In genomic region chr8:80895397-80895796, GRCm38 (mm10) we compare ENCODE assay signal across 7 mouse cellular contexts. TPM values are rescaled to one million over a fixed set of nuclear protein-coding genes. Genes with fewer than 3 reads are reported as not detected.
A peak's percentile ranks its signal among the peaks of the same experiment; 100 is the strongest.
DNase-seq lines count a peak whose midpoint lies in the region; ATAC-seq lines count a peak whose summit lies in the region.

No protein-coding gene starts in this region.

- H3K4me2 ChIP-seq in heart, embryonic 13.5 days = peak overlapping the region; percentile 64
- peak overlapping the region; percentile 47 for H3K4me2 ChIP-seq in limb, embryonic 12.5 days

- H3K4me1 ChIP-seq in heart, embryonic 13.5 days = peaks cover 14% of the 10 kb centered on the region
- peaks cover 23% of the 10 kb centered on the region for H3K4me1 ChIP-seq in limb, embryonic 12.5 days (replicated peaks)

- peak overlapping the region; percentile 30 for H3K4me3 ChIP-seq in heart, embryonic 13.5 days
- no peak overlapping the region for H3K4me3 ChIP-seq in limb, embryonic 12.5 days (replicated peaks)

- H3K9me3 ChIP-seq in heart, embryonic 13.5 days = no peaks in the 10 kb centered on the region
- no peaks in the 10 kb centered on the region for H3K9me3 ChIP-seq in limb, embryonic 12.5 days

- ATAC-seq in heart, embryonic 13.5 days (ENCODE audit: extremely low read depth, insufficient number of reproducible peaks, low FRiP score, low TSS enrichment) = no peak
- no peak; the same call in 1 of the 2 replicates for ATAC-seq in limb, embryonic 12.5 days (ENCODE audit: insufficient number of reproducible peaks, insufficient read depth, low FRiP score, low TSS enrichment, low read depth)
- ATAC-seq in granulocyte monocyte progenitor cell, adult 5-6 weeks (replicated peaks; ENCODE audit: poor library complexity, severe bottlenecking) = no peak

- H3K9ac ChIP-seq in heart, embryonic 13.5 days = peak overlapping the region; percentile 54; the same call in 1 of the 2 replicates
- H3K9ac ChIP-seq in limb, embryonic 12.5 days (replicated peaks) = no peak overlapping the region

- whole genome bisulfite sequencing in heart, embryonic 13.5 days = 19% methylated on average over 6 of the region's 6 CpGs
- 6% methylated on average over 6 of the region's 6 CpGs for WGBS in limb, embryonic 12.5 days

- DNase-seq in retina, postnatal 1 day = peak; percentile 8
- DNase-seq in retina, embryonic 14.5 days (ENCODE audit: low spot score) = no peak
- no peak for DNase-seq in T-cell, adult 2 months (ENCODE audit: low spot score)
- no peak for DNase-seq in adrenal gland, adult 2 months

- H3K27me3 ChIP-seq in heart, embryonic 13.5 days (replicated peaks) = no peaks in the 10 kb centered on the region
- H3K27me3 ChIP-seq in limb, embryonic 12.5 days = no peaks in the 10 kb centered on the region

- no peaks in the 10 kb centered on the region for H3K36me3 ChIP-seq in heart, embryonic 13.5 days
- H3K36me3 ChIP-seq in limb, embryonic 12.5 days = no peaks in the 10 kb centered on the region

- H3K27ac ChIP-seq in heart, embryonic 13.5 days (replicated peaks) = peak overlapping the region; percentile 54; the same call in 1 of the 2 replicates
- peak overlapping the region; percentile 77 for H3K27ac ChIP-seq in limb, embryonic 12.5 days

RNA-seq across cellular contexts. Expression of gene Gab1, which starts 15.1 kb away (rescaled TPM):
- 26.6 and 28.8 TPM in 2 replicates for polyA plus RNA-seq in heart, embryonic 13.5 days (2015; fragmentation: Nextera tagmentation; extraction: Ambion mirVana)
- polyA plus RNA-seq in limb, embryonic 12.5 days (2016; fragmentation: Nextera tagmentation; extraction: Ambion mirVana) = 20.4 and 24.4 TPM in 2 replicates
- total RNA-seq in adrenal gland, adult 2 months (2021) = 10 to 100 TPM; 15.1 to 16.2 TPM
- polyA plus RNA-seq in adrenal gland, adult 2 months (2012; rRNA removed) = 11.9 and 13.1 TPM in 2 replicates
- total RNA-seq in granulocyte monocyte progenitor cell, adult 5-6 weeks (2014; fragmentation: Nextera tagmentation) = 1.8 and 3.6 TPM in 2 replicates
- 1.8 and 2.4 TPM in 2 replicates for total RNA-seq in granulocyte monocyte progenitor cell, adult 5-6 weeks (2017)
